Mouse (Mus musculus): ENCODE results near the gene Syt7.

The Syt7 gene

DNA sequence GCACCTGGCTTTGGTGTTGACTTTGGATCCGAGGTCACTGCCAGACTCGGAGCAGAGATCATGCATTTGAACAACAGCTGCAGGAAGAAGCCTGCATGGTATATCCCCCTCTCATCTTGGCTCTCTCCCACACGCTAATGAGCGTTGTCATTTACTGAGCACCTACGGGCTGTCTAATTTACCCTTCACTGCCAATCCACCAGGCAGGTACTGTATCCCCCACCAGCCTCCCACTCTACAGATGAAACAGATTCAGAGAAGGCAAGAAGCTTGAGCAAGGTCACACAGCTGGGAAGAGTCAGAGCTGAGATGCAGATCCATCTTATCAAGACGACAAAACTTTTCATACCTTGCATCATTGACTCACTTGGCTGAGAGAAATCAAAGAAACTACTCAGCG is 72.7 kb downstream of the Syt7 start:
- DNase-seq = no peak

DNA sequence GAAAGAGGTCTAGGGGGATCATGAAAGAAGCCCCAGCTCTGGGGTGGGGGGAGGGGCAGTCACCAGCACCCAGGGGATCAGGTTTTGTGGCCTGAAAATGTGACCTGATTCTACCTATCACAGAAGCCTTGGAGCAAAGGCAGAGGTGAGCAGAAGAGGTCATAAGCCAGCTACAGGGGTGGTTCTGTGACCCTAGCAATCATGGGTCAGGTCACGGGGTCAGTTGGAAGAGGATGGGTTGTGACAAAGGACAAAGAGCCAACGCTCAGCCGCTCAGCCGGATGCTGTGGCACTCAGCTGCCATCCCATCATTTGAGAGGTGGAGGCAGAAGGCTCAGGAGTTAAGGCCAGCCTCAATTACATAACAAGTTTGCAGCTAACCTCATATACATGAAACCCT is 75.5 kb downstream of the Syt7 start:
- DNase-seq = no peak

- no peak for DNase-seq
Measured at GRCm38 (mm10) chr19:10469171-10469658, 80.3 kb downstream of the Syt7 start.

DNA sequence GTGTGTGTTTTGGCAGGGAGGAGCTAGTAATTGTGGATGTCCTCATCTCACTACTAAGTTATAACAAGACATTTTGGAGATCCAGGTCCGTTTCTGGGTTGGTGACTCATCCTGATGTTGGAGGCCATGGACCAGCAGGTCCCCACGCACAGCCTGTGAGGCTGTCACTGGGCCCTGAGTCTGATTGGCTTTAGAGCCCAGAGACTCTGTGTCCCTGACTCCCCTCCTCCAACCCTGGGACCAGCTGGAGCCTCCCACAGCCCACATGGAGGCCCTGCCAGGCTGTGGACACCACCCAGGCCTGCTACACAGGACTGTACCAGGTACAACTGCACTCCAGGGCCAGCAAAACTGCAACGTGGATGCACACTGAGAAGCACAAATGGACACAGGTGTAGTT is 84.1 kb downstream of the Syt7 start:
- DNase-seq = no peak

DNA sequence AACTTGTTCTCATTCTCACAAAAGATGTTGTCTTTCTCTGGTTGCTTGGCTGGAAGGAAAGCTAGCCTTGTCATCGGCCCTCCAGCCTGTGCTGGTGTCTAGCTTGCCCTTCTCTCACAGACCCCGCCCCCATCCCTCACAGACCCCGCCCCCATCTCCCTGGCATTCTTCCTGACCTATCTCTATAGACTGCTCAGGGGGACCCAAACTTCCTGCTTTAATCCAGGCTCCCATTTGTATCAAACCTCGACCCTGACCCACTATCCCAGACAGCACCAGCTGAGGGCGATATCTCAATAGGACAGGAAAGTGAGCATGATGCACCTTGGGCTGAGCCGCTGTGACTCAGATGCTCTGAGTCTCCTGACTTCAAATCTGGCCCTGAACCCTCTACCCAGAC is 84.9 kb downstream of the Syt7 start:
- no peak for DNase-seq

- no peak for DNase-seq
Measured at GRCm38 (mm10) chr19:10479541-10479940, 90.7 kb downstream of the Syt7 start.

GRCm38 (mm10) chr19:10482703-10483102 is 93.8 kb downstream of the Syt7 start, which contains the start of gene Ppp1r32:
Gene Ppp1r32 (minus strand): TSS chr19:10482928.
- DNase-seq = no peak

DNA sequence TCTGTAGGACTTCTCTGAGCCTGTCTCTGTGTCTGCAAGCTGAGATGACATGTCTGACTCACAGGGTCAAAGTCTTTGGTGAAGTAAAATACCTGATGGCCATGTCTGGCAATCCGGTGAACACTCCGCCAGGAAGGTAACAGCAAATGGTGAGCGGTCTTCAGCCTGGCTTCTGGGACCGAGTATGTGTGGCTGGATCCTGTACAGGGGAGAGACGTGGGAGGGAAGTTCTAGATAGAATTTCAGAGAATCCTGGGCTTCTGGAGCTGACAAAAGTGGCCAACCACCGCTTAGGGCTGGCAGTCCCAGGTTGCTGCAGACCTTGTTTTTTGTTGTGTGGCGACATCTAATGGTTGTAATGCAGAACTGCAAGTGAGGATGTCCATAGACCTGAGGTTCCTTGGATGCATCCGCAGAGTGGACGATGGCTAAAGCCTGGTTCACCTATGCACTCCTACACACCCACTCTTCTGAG is 97.4 kb downstream of the Syt7 start:
- peak; percentile 37 for DNase-seq

DNA sequence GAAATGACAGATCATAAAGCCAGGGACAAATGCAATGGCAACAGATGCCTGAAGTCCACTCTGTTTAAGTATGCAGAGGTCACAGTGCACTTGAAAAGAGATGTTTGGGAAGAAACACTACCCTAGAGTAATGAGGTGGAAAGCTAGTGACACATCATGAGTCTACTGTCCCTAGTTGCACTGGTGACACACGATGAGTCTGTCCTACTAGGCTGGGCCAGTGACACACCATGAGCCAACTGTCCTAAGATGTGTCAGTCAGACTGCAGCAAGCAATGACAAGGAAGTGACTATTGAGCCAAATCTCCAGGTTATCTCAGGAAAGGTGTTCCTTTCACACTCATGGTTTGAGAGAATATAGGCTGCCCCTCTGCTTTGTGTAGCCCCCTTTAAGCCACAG is 106.8 kb downstream of the Syt7 start:
- no peak for DNase-seq

DNA sequence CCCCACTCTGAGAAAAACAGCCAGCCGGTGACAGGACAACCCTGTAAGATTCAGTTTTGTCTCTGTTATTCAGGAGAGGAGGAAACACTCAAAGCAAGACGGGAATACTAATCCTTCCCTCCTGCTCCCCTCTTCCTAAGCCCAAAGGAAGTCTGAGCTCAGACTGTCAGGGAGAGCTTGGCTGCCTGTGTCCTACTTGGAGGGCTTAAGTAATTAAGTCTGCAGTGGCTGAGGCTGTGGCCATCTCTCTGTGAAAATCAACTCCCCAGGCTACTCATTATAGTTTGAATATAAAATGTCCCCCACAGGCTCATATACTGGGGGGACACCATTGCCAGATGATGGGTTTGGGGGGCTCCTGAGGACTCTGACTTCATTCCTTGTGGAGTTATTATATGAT is 108.1 kb downstream of the Syt7 start:
- no peak for DNase-seq

GRCm38 (mm10) chr19:10497512-10498160 is 108.7 kb downstream of the Syt7 start:
- no peak for DNase-seq

GRCm38 (mm10) chr19:10500581-10500980 is 111.7 kb downstream of the Syt7 start:
- no peak for DNase-seq

DNA sequence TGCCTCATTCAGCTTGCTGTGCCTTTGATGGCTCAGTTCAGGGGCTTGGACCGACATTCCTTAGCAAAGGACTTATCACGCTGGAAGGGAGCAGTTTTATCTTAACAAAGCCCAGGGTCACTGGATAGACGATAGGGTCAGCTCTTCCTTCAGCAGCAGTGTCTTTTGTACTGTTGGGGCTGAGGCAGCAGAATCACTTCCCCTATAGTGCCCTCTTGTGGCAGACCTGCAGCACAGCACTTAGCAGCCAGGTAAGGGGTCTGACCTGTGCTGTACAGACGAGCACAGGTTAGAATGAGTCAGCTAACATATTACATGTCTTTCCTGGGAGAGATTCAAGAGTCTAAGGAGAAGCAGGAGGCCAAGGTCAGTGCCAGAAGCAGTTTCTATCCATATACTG is 113.7 kb downstream of the Syt7 start:
- peak; percentile 25 for DNase-seq
